Mouse (Mus musculus) heart, embryonic 14.5 days (tissue): ENCODE measurements around the gene Osbpl2. TPM values are rescaled to one million over a fixed set of nuclear protein-coding genes. Genes with fewer than 3 reads are reported as not detected.
"Not testable (repeated sequence)": the region's sequence is repeated elsewhere in the genome, so short reads cannot be mapped to it uniquely, and the experiment has no call there.

Experiments used
- ATAC-seq: fragments of 200-750 bp; cut with Nextera tagmentation; 2 replicates; pipeline ENCODE4 v1.8.0; 2017; ENCODE audit warnings: low read depth, moderate TSS enrichment; ENCODE audit not compliant: insufficient number of reproducible peaks, insufficient read depth, low FRiP score
- H3K27ac ChIP-seq, 2 experiments: fragments of 200-500 bp in 1 of 2; fragments of 300-500 bp in 1 of 2; sonication (generic) in 1 of 2; replicated peaks in 1 of 2; 2 replicates each; pipeline ENCODE4 v1.5.1; 2012 to 2014; ENCODE audit warnings: low read depth in 2 of 2, low read length in 2 of 2, control low read depth in 1 of 2, mild to moderate bottlenecking in 1 of 2, mixed read lengths in 1 of 2; ENCODE audit not compliant: control insufficient read depth in 1 of 2, insufficient read depth in 1 of 2
- H3K27me3 ChIP-seq: fragments of 300-500 bp; sonication (generic); 2 replicates; pipeline ENCODE4 v1.6.1; 2014; ENCODE audit warnings: mild to moderate bottlenecking, low read length, control low read depth; ENCODE audit not compliant: control insufficient read depth, insufficient read depth
- H3K36me3 ChIP-seq: fragments of 300-500 bp; sonication (generic); 2 replicates; pipeline ENCODE4 v1.6.1; 2014; ENCODE audit warnings: mild to moderate bottlenecking, control low read depth, low read length, mixed read lengths; ENCODE audit not compliant: control insufficient read depth, insufficient read depth
- H3K4me1 ChIP-seq, 2 experiments: fragments of 200-500 bp in 1 of 2; fragments of 300-500 bp in 1 of 2; sonication (generic) in 1 of 2; 2 replicates each; pipeline ENCODE4 v1.6.1; 2012 to 2014; ENCODE audit warnings: low read length in 2 of 2, control low read depth in 1 of 2, mixed read lengths in 1 of 2; ENCODE audit not compliant: control insufficient read depth in 2 of 2, insufficient read depth in 2 of 2
- H3K4me2 ChIP-seq: fragments of 300-500 bp; sonication (generic); 2 replicates; pipeline ENCODE4 v1.6.1; 2014; ENCODE audit warnings: mild to moderate bottlenecking, low read length
- H3K4me3 ChIP-seq, 2 experiments: fragments of 200-500 bp in 1 of 2; fragments of 300-500 bp in 1 of 2; sonication (generic) in 1 of 2; 2 replicates each; pipeline ENCODE4 v1.5.1; 2012 to 2014; ENCODE audit warnings: low read length in 2 of 2, mild to moderate bottlenecking in 2 of 2, control low read depth in 1 of 2, low read depth in 1 of 2, moderate library complexity in 1 of 2; ENCODE audit not compliant: control insufficient read depth in 1 of 2, insufficient read depth in 1 of 2
- H3K9ac ChIP-seq: fragments of 300-500 bp; sonication (generic); 2 replicates; pipeline ENCODE4 v1.6.1; 2014; ENCODE audit warnings: mild to moderate bottlenecking, low read length
- H3K9me3 ChIP-seq: fragments of 300-500 bp; sonication (generic); 2 replicates; pipeline ENCODE4 v1.6.1; 2016; ENCODE audit warnings: low read length, control low read depth; ENCODE audit not compliant: control insufficient read depth
- WGBS: fragments of 180-500 bp; shearing (Covaris S2); extraction: QIAGEN DNeasy Blood & Tissue Kit; methylation state at CpG from one replicate; pipeline ENCODE4 v1.1.7; 2014; 5-methylcytosine and 5-hydroxymethylcytosine counted together
- polyA plus RNA-seq: library from polyadenylated mRNA; unstranded; fragments of >200 nt; fragmentation: Nextera tagmentation; extraction: Ambion mirVana; gene quantifications from 2 replicates; pipeline ENCODE4 v1.2.1, GENCODE M21; 2014

Osbpl2 gene
- polyA plus RNA-seq, 1 experiment from 2014 or later: 40.5 TPM

- Histone ChIP-seq H3K4me3 (no peak overlapping the region), H3K4me1 (no peaks in the 10 kb centered on the region; a peak in 1 of 4 replicates), H3K27me3 (no peaks in the 10 kb centered on the region), H3K9me3 (no peaks in the 10 kb centered on the region), H3K9ac (no peak overlapping the region), H3K36me3 (peaks cover 25% of the 10 kb centered on the region), H3K4me2 (no peak overlapping the region), H3K27ac (no peak overlapping the region)
- no peak for ATAC-seq
- 61% methylated on average over 2 of the region's 2 CpGs for WGBS
These were observed 47.8 kb downstream of the Osbpl2 start for GRCm38 (mm10) chr2:180166869-180167268.

GRCm38 (mm10) chr2:180170151-180170805, 51.2 kb downstream of the Osbpl2 start:
- 81% methylated on average over 11 of the region's 11 CpGs for WGBS
- Histone ChIP-seq H3K27me3 (no peaks in the 10 kb centered on the region), H3K9ac (no peak overlapping the region), H3K27ac (no peak overlapping the region), H3K4me2 (no peak overlapping the region), H3K36me3 (peaks cover 24% of the 10 kb centered on the region), H3K4me3 (no peak overlapping the region), H3K9me3 (no peaks in the 10 kb centered on the region), H3K4me1 (peaks cover 8 to 16% of the 10 kb centered on the region in 2 experiments)
- no peak for ATAC-seq

GRCm38 (mm10) chr2:180170806-180171521, 51.9 kb downstream of the Osbpl2 start, which contains the start of gene Adrm1:
Gene Adrm1 (plus strand): TSS chr2:180171485.
- 5% methylated on average over 41 of the region's 41 CpGs for WGBS
- H3K36me3 ChIP-seq: peaks cover 31% of the 10 kb centered on the region
- peaks cover 8 to 16% of the 10 kb centered on the region in 2 experiments for H3K4me1 ChIP-seq
- peak within 1 kb of the TSS; percentile 93 to 99 for H3K4me3 ChIP-seq
- peak within 1 kb of the TSS; percentile 99 for H3K4me2 ChIP-seq
- H3K9me3 ChIP-seq: no peaks in the 10 kb centered on the region
- H3K27ac ChIP-seq: peak within 1 kb of the TSS; percentile 89 to 93
- peak within 1 kb of the TSS; percentile 94 for H3K9ac ChIP-seq
- peak; percentile 95 for ATAC-seq
- H3K27me3 ChIP-seq: no peaks in the 10 kb centered on the region

- H3K4me2 ChIP-seq: peak overlapping the region; percentile 99
- H3K4me3 ChIP-seq: peak overlapping the region; percentile 93 to 99
- H3K9ac ChIP-seq: peak overlapping the region; percentile 94
- H3K36me3 ChIP-seq: peaks cover 38% of the 10 kb centered on the region
- H3K27ac ChIP-seq: peak overlapping the region; percentile 89 to 93
- under 1% methylated on average over 77 of the region's 80 CpGs for WGBS
- H3K4me1 ChIP-seq: peaks cover 8 to 16% of the 10 kb centered on the region in 2 experiments
- no peaks in the 10 kb centered on the region for H3K9me3 ChIP-seq
- H3K27me3 ChIP-seq: no peaks in the 10 kb centered on the region
- peak; percentile 70 for ATAC-seq
These were observed 52.5 kb downstream of the Osbpl2 start for GRCm38 (mm10) chr2:180171522-180172070.

GRCm38 (mm10) chr2:180172152-180172551, 53.0 kb downstream of the Osbpl2 start:
- H3K36me3 ChIP-seq: peaks cover 43% of the 10 kb centered on the region
- ATAC-seq: no peak
- H3K4me3 ChIP-seq: peak overlapping the region; percentile 93 to 99
- H3K9ac ChIP-seq: peak overlapping the region; percentile 94
- H3K27ac ChIP-seq: peak overlapping the region; percentile 21 to 93; a peak in 3 of 4 replicates
- H3K4me1 ChIP-seq: peaks cover 8 to 16% of the 10 kb centered on the region in 2 experiments
- peak overlapping the region; percentile 99 for H3K4me2 ChIP-seq
- no peaks in the 10 kb centered on the region for H3K9me3 ChIP-seq
- WGBS: 3% methylated on average over 8 of the region's 9 CpGs
- H3K27me3 ChIP-seq: no peaks in the 10 kb centered on the region

GRCm38 (mm10) chr2:180173163-180173562, 54.1 kb downstream of the Osbpl2 start:
- no peaks in the 10 kb centered on the region for H3K9me3 ChIP-seq
- no peaks in the 10 kb centered on the region for H3K27me3 ChIP-seq
- H3K9ac ChIP-seq: peak overlapping the region; percentile 94; the same call in 1 of the 2 replicates
- whole genome bisulfite sequencing: 67% methylated on average over 4 of the region's 4 CpGs
- H3K4me3 ChIP-seq: peak overlapping the region in 1 of 2 experiments; percentile 93; a peak in 1 of 4 replicates
- no peak for ATAC-seq
- peaks cover 53% of the 10 kb centered on the region for H3K36me3 ChIP-seq
- H3K4me2 ChIP-seq: peak overlapping the region; percentile 99
- no peak overlapping the region for H3K27ac ChIP-seq
- peaks cover 8 to 16% of the 10 kb centered on the region in 2 experiments for H3K4me1 ChIP-seq

GRCm38 (mm10) chr2:180173711-180174110, 54.6 kb downstream of the Osbpl2 start:
- not testable (repeated sequence) for H3K9ac ChIP-seq, H3K27me3 ChIP-seq, H3K4me3 ChIP-seq, H3K4me2 ChIP-seq, H3K27ac ChIP-seq, ATAC-seq, H3K9me3 ChIP-seq
- peaks cover 59% of the 10 kb centered on the region for H3K36me3 ChIP-seq
- H3K4me1 ChIP-seq: peaks cover 8 to 16% of the 10 kb centered on the region in 2 experiments
- 75% methylated on average over 8 of the region's 8 CpGs for WGBS
